Mouse (Mus musculus) adrenal gland, postnatal 25 days (tissue): Measurements from ENCODE around the gene Gm17334. TPM values are rescaled to one million over a fixed set of nuclear protein-coding genes. Genes with fewer than 3 reads are reported as not detected.
A peak's percentile ranks its signal among the peaks of the same experiment; 100 is the strongest.
"Not testable (repeated sequence)": the region's sequence is repeated elsewhere in the genome, so short reads cannot be mapped to it uniquely, and the experiment has no call there.

Experiments used
- DNase-seq: peaks from one replicate; pipeline ENCODE4 v3.0.0; 2021; ENCODE audit warnings: mixed read lengths
- total RNA-seq: library from RNA; stranded (reverse); gene quantifications from 2 replicates; pipeline ENCODE4 v1.2.3, GENCODE M21; 2021

Gene Gm17334
- total RNA-seq, 1 experiment from 2014 or later: 1.9 TPM

- DNase-seq: no peak
Measured at GRCm38 (mm10) chr11:53771001-53771744, 1.8 kb downstream of the Gm17334 start.

DNA sequence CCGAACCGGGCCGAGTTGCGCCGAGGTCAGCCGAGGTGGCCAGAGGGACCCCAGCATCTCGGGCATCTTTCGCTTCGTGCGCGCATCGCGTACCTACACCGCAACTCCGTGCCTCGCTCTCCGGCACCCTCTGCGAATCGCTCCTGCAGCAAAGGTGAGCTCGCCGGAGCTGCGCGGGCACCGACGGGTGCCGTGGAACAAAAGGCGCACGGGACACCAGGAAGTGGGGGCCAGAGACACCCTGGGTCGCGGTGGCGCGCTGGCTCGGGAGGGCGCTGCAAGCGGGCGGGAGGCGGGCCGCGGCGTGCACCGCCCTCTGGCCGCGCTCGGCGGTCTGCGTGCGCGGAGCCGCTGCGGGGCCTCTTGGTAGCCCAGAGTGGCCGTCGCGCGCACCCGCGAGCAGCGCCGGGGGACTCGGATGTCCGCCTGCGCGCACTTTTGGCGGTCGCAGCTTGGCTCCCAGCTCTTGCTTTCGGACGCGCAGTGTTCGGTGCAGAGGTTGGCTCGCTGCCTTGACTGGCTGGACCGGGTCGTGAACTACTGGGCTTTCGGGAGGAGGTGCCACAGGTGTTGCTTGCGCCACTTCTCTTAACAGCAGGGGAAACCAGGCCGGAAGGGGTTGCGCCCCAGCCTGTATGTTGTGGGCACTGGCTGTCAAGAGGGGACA is 2.7 kb downstream of the Gm17334 start:
- peak; percentile 83 for DNase-seq

DNA sequence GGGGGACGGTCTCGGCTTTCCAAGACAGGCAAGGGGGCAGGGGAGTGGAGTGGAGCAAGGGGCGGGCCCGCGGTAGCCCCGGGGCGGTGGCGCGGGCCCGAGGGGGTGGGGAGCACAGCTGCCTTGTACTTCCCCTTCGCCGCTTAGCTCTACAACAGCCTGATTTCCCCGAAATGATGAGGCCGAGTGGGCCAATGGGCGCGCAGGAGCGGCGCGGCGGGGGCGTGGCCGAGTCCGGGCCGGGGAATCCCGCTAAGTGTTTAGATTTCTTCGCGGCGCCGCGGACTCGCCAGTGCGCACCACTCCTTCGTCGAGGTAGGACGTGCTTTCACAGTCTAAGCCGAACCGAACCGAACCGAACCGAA is 3.2 kb downstream of the Gm17334 start, which contains the start of gene Irf1:
Gene Irf1 (plus strand): TSS at position 255 of the 365 bp plus-strand sequence.
- DNase-seq: peak; percentile 95

DNA sequence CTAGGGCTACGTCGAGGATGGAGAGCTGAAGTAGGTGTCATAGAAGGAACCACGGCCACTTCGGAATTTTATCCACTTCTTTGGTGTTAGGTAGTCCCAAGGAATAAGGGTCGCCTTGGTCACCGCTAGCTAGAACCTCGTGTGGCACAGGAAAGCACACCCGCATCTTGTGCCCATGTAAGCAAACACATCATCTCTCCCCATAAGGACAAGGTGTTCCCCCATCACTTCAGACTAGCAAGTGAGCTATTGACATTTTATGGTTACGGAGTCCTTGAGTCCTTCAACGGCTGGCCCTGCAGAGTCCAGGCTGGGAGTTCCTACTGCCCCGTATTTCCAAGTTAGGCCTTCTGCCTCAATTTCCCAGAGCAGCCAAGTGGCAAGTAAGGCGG is 3.8 kb downstream of the Gm17334 start:
- no peak for DNase-seq

DNA sequence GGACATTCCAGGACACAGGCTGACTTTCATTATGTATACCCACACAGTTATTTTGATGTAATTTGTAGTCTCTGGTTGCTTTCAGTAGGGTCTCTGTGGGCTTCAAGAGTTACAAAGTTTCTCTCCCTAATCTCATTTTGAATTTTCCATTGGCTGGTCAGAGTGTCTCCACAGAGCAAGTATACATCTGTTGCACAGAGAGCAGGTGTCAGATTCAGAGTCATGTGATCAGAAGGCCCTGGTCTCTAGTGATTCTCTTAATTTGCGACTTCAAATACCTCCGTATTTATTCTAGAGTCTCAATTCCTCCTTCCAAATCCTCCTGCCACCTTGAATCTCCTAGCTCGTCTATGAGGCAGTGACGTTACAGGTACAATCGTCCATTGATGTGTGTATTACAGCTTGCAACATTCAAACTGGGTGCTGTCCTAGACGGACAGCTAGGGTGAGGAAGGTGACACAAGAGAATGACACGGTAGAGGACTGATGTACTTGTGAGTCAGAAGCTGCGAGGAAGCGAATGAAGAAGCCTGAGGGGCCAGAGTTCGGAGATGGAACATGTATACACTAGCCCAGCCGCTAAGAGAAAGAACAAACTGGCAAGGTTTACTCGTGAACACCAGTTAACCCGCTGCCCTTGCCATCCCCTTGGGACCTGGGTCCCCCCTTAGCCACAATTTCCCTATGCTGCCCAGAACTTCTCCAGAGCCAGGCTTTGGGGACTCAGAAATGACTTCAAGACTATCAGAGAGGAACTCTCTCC is 4.4 kb downstream of the Gm17334 start:
- DNase-seq: no peak

DNA sequence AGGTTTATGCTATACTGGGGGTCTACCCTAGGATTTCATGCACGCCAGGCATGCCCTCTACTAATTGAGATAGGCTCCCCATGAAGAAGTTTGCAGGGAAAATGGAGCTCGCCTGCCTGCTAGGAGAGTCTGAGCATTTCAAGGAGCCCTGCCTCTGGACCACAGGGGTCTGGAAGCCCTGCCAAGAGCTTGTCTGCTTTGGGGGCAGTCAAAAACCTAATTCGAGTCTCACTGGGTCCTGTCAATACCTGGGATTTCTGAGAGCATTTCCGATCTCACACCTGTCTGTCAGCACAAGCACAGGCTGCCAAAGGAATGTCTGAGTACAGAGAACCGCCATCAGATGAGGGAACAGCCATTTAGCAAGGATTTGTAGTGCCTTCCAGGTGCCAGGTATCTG is 8.4 kb downstream of the Gm17334 start:
- no peak for DNase-seq

DNA sequence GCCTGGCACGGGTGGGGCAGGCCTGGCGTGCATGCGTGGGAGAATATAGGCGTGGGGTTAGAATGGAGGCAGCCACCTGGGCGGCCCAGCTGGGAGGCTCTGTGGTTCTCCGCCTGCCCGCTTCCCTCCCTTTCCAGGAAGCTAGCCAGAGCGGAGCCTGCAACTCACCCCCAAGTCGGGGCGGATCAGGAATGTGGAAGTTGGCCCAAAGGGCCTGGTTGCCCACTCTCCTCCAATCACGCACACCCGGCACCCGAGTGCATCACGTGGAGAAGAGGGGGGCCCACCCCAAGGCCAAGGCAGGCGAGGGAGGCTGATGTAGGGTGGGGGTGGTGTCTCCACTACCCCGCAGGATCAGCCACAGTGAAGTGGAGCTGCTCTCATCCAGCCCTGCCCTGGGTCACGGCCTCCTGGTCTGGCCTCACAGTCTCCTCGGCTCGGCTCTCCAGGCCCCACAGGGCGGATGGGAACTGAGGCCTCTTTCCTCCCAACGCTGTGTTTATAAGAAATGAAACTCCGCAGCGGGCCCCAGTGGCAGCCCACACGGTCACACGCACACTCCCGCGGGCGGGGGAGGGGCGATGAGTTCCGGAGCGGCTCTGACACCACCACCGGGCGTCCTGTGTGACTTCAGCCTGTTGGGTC is 9.4 kb downstream of the Gm17334 start:
- DNase-seq: peak; percentile 91

GRCm38 (mm10) chr11:53762827-53763495 is 10.0 kb downstream of the Gm17334 start:
- DNase-seq: peak; percentile 90

- no peak for DNase-seq
Measured at GRCm38 (mm10) chr11:53762426-53762825, 10.6 kb downstream of the Gm17334 start.

DNA sequence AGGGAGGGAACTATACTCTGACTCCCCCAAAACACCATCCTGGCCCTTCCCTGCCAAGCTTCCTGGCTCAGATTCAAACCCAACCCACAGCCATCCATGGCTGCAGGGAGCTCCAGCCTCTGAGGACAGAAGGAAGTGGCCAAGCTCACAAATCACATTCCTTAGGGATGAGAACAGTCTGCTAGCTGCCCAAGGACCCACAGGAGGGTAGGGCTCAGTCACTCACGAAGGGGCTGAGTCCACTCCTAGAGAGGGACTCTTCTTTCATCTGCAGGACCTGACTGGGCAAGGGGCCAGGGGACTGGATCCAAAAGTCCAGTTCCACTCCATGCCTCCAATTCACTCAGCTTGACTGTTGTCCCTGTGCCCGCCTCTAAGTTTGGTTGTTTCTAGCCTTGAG is 11.2 kb downstream of the Gm17334 start:
- DNase-seq: peak; percentile 92

GRCm38 (mm10) chr11:53761284-53761683 is 11.7 kb downstream of the Gm17334 start:
- peak; percentile 52 for DNase-seq

DNA sequence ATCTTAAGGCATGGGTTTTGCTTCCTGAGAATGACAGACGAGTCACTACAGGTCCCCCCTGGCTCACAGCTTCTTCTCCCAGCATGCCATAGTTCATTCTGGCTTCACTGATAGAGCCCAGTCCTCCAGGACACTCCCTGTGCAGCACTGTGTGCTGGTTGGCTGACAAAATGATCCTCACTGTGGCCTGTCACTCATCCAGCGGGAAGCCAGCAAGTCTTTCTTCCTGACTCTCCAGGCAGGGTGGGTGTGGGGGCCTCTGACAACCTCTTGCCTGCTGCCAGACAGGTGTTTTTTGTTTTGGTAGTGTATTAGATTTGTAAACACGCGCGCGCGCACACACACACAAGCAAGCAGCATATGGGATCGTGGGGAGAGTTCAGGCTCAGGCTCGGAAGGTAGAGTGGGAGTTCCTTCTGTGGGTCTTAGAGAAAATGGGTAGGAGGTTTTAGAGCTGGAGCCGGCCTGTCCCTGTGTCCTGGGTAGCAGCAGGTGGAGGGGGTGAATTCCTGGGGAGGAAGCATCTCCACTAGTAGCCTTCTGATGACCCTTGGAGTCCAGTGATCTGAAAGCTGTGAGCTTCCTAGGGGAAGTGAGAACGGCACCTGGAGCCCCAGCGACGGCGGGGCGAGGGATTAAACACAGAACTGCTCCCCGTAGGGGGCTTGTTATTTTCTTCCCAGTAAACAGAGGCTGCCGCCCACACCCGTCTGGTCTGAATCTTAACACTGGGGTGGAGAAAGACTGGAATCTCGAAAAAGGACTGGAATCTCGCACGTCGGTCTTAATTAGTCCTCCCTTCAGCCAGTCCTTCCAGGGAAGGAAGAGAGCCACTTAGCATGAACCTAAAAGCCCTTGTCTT is 13.2 kb downstream of the Gm17334 start:
- no peak for DNase-seq

DNA sequence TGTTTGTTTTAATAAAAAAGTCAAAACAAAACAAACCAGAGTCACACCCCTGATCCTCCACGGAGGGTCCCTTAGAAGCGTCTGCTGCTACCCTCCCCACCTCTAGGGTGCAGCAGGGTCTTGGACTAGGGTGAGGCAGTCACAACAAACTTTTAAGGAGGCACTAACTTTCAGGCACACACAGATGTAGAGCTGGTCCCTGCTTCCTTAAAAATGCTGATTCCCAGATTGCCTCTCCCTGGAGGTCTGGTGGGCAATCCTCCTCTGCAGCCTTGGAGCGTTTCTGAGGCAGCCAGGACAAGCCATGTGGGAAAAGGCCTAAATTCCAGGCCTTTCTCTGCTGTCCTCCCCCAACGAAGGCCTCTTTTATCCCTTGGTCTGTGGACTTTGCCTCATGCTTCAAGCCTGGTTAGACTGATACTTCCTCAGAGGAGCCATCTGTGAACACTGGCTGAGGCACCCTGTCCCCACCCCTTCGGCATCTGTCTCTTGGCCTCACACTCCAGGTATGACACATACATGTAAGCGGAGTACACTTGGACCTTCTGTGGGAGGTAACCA is 14.1 kb downstream of the Gm17334 start:
- no peak for DNase-seq

- DNase-seq: not testable (repeated sequence)
Measured at GRCm38 (mm10) chr11:53758033-53758432, 15.0 kb downstream of the Gm17334 start.

GRCm38 (mm10) chr11:53757612-53758011 is 15.4 kb downstream of the Gm17334 start:
- DNase-seq: no peak

DNA sequence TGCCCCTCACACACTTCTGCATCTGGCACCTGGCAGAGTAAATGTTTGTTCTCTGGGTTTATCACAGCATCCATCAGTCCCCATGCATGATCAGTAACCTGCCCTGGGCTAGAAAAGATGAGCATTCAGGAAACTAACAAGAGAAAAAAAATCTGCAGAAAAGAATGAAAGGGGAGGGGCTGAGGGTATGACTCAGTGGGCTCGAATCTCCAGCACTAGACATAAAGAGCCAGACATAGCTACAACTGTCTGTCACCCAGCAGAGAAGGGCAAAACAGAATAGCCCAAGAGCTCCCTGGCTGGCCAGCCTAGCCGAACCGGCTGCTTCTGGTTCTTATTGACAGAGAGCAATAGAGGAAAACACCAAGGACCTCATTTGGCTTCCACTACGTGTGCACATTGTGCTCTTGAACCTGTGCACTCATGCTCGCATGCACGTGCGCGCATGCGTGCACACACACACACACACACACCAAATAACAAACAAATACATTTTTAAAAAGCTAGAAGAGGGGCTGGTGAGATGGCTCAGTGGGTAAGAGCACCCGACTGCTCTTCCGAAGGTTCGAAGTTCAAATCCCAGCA is 17.9 kb downstream of the Gm17334 start:
- DNase-seq: no peak

GRCm38 (mm10) chr11:53749716-53750352 is 23.2 kb downstream of the Gm17334 start:
- no peak for DNase-seq

- DNase-seq: no peak
Measured at GRCm38 (mm10) chr11:53749306-53749705, 23.7 kb downstream of the Gm17334 start.

GRCm38 (mm10) chr11:53748614-53749013 is 24.4 kb downstream of the Gm17334 start:
- no peak for DNase-seq

DNA sequence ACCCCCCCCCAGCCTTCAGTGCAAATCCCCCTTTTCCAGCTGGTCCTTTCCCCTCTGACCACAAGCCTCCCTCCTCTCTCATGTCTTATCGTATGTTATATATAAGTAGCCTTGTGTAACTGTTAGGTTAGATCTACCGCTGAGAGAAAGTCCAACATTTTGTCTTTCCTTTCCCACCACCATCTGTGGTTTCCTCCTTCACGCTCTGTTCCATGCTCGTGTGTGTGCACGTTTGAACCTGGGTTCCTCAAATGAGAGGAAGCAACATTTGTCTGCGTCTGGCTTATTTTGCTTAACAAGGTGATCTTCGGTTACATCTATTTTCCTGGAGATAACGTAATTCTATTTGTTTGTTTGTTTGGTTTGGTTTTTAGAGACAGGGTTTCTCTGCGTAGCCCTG is 25.0 kb downstream of the Gm17334 start:
- DNase-seq: no peak
